Mouse (Mus musculus) activated CD4-positive, CD25-positive, alpha-beta regulatory T cell, adult 9 weeks (primary cell): ENCODE data around the gene Bpifa1. TPM values are rescaled to one million over a fixed set of nuclear protein-coding genes. Genes with fewer than 3 reads are reported as not detected.

ENCODE experiments used
- polyA plus RNA-seq: library from polyadenylated mRNA; unstranded; fragments of 100-300 nt; shearing (Covaris generic); gene quantifications from one replicate; pipeline ENCODE4 v1.2.1, GENCODE M21; 2017

Bpifa1 gene
- not detected for polyA plus RNA-seq

GRCm38 (mm10) chr2:154142580-154142979 is at the start of gene Bpifa1:
Bpifa1 (plus strand) TSS chr2:154142880.

GRCm38 (mm10) chr2:154130120-154130519 is 12.6 kb upstream of the Bpifa1 start, which contains the start of gene Bpifa3:
Bpifa3 (plus strand) TSS chr2:154130336.

GRCm38 (mm10) chr2:154162307-154162706 is 19.6 kb downstream of the Bpifa1 start, which contains the start of gene Bpifa5:
Bpifa5 (plus strand) TSS chr2:154162607.

GRCm38 (mm10) chr2:154190546-154191258 is 48.0 kb downstream of the Bpifa1 start, which contains the start of gene Bpifb1:
Bpifb1 (plus strand) TSS chr2:154190818.

Other genes starting within 250 kb of the Bpifa1 start
- not detected for gene Bpifb6, start 242.5 kb upstream of the Bpifa1 start, polyA plus RNA-seq
- gene Bpifb3, start 224.7 kb upstream of the Bpifa1 start, polyA plus RNA-seq: not detected
- not detected for gene Bpifb4, start 204.7 kb upstream of the Bpifa1 start, polyA plus RNA-seq
- not detected for gene Bpifa6, start 167.9 kb upstream of the Bpifa1 start, polyA plus RNA-seq
- gene Bpifa2, start 134.6 kb upstream of the Bpifa1 start, polyA plus RNA-seq: 0.45 TPM
- not detected for gene Bpifa3, start 12.5 kb upstream of the Bpifa1 start, polyA plus RNA-seq
- not detected for gene Bpifa5, start 19.7 kb downstream of the Bpifa1 start, polyA plus RNA-seq
- gene Bpifb1, start 47.9 kb downstream of the Bpifa1 start, polyA plus RNA-seq: not detected
- not detected for gene Bpifb5, start 80.9 kb downstream of the Bpifa1 start, polyA plus RNA-seq
- gene Bpifb9a, start 115.0 kb downstream of the Bpifa1 start, polyA plus RNA-seq: not detected
- gene Bpifb9b, start 164.3 kb downstream of the Bpifa1 start, polyA plus RNA-seq: not detected
- 17.7 TPM for gene Cdk5rap1, start 230.1 kb downstream of the Bpifa1 start, polyA plus RNA-seq